Mouse (Mus musculus) ovary, postnatal 10 days (tissue): ENCODE measurements around the gene Mindy2.
"Not testable (repeated sequence)": the region's sequence is repeated elsewhere in the genome, so short reads cannot be mapped to it uniquely, and the experiment has no call there.

Source experiments
- DNase-seq: peaks from one replicate; pipeline ENCODE4 v3.0.0; 2022; ENCODE audit warnings: low spot score

Mindy2 gene

DNA sequence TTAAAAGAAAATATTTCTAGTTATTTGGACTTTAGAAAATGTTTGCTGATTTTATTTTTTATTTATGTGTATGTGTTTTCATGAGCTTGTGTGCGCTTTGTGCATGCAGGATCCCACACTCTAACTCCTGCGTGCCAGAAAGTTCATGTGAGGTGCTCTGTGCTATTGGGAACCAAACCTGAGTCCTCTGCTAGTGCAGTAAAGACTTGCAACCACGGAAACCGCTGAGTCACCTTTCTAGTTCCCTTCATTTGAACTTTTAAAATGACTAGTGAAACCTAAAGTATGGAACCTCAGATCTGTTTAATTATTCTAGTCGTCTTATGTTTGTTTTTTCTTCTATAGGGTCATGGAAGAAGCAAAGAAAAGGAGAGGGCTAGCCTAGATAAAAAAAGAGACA is 76.0 kb downstream of the Mindy2 start:
- no peak for DNase-seq

DNA sequence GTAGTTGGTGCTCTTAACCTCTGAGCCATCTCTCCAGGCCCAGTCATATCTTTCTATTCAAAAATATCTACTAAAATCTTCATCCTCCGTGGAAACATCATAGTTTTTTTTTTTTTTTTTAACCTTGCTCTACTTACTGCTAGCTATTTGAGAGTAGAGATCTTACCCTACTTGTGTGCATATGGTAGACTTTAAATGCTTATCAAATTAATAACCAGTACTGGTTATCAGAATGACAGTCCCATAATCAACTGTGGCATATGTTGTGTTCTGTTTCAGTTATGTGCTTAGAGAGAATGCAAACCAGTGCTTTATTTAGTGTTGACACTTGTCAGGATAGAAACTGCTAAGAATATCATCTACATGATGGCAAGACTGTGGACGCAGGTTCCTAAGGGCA is 78.9 kb downstream of the Mindy2 start:
- no peak for DNase-seq

DNA sequence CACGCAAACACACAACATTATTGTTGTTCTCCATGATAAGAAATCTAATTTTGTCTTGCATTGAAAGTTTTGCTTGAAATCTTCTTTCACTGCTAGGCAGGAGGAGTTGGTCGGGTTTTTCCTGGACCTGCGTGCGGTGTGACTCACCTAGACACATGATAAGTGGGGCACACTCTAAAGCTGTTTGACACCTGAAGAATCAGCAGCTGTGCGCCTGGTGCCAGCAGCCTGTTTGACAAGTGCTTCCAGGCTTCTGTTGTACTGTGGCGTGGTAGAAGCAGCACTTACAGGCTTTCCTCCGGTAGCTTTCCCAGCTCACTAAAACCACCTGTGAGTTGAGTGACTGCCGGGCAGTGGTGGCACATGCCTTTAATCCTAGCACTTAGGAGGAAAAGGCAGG is 86.6 kb downstream of the Mindy2 start:
- DNase-seq, result no peak

DNA sequence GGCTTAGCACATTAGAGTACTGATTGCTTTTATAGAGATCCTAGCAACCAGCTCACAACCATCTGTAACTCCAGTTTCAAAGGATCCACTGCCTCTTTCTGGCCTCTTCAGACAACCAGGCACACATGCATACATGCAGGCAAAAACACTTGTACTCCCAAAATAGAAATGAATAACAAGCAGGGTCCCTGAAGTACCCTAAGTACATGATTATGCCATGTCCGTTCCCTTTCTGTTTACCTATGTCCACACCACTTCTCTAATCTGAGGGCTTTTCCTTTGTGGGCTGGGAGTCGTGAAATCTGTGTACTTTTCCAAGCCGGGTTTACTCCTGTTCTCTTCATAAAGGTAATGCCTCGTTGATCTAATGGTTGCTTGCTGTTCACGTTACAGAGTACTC is 89.3 kb downstream of the Mindy2 start:
- no peak for DNase-seq

DNA sequence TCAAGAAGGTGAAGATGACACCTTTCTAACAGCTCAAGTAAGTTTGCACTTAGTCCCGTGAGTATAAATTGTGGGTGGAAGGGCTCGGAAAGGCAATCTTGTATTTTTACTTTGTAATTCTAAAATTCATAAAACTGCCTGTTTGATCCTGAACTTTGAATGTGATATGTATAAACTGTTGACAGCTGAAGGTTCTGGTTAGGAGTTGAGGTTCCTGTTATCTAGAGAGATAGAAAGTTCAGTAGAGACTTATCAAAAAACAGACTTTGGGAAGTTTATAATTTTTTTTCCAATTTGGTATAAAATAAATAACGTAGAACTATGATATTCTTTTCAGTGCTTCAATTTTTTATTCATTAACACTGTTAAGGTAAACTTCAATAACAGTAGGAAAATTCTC is 94.1 kb downstream of the Mindy2 start:
- no peak for DNase-seq

DNA sequence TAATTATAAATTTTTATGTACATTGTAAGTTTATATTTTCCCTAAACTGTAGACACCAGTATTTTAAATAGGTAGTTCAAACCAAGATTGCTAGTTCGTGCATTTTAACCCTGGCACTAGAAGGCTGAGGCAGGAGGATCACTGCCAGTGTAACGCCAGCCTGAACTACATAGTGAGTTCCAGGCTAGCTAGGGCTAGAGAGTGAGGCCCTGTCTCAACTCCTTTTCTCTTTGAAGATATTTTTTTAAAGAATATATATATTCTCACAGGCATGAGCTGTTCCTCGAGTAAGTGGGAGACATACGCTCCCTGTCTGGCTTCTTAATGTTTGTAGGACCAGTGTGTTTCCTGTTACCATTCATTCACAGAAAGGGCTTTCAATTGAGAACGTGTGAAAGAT is 100.2 kb downstream of the Mindy2 start:
- no peak for DNase-seq

DNA sequence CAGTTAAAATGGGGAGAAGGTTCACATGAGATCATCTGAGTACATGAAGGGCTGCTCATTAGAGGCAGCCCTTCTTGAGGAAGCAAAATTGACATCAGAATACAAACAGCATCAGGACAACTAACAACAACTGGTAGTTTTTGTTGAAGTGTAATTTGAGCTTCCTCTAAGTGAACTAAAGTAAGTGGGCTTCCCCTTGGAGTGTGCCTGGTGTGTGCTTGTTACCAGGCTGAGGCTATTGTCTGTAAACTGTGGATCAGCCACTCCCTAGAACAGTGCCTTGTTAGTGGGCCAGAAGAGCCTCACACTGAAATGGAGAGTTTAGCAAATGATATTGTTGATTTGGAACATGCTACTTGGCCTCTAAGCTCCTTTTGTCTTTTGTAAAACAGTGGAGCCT is 101.5 kb downstream of the Mindy2 start:
- no peak for DNase-seq

DNA sequence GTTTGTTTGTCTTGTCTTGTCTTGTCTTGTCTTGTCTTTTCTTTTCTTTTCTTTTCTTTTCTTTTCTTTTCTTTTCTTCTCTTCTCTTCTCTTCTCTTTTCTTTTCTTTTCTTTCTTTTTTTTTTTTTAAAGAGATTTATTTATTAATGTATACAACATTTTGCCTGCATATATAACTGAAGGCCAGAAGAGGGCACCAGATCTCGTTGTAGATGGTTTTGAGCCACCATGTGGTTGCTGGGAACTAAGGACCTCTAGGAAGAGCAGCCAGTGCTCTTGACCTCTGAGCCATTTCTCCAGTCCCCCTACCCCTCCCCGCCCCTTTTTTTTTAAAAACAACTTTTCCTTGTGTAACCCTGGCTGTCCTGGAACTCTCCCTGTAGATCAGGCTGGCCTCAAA is 104.7 kb downstream of the Mindy2 start:
- DNase-seq, result not testable (repeated sequence)

DNA sequence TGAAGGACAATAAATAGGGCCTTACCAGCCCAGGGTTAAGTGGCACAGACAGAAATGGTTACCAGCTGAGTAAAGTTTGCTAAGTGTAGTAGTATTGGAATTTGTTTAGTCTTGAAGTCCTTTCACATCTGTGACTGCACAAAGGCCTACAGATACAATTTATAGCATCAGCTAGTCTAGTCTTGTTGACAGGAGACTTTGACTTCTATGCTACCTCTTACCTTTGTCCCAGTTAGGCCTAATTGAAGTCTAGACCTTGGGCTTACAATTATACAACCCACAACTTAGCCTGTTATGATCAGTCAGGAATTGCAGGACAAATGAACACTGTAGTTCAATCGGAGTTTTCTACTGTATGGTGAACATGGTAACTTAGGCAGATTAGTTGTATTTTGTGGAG is 105.5 kb downstream of the Mindy2 start:
- DNase-seq, result no peak
